Comparison of ENCODE assay signal across 22 mouse cellular contexts in the genomic region with DNA sequence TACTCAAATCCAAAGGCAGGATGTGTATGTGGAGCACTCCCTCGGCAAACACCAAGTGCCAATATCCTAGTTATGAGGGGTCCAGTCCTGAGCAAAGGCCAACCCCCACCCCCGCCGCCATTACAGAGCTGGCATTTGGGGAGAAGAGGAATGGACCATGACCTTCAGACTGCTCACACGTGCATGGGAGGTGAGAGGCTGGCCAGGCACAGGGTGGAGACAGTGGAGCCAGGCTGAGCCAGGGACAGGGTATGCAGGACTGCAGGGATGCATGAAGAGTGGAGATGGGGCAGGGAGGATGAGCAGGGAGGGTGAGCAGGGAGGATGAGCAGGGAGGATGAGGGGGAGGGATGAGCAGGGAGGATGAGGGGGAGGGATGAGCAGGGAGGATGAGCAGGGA. TPM values are rescaled to one million over a fixed set of nuclear protein-coding genes. Genes with fewer than 3 reads are reported as not detected.
DNase-seq lines count a peak whose midpoint lies in the region; ATAC-seq and TF ChIP-seq lines count a peak whose summit lies in the region.
"Had no signal": no experiment of that assay in that cellular context is flagged by ENCODE, and none has a peak within 500 bp of the region (broad histone marks: within the 10 kb centered on the region; RNA-seq: fewer than 3 reads in every experiment).

No protein-coding gene starts in this region.

- no peaks in the 10 kb centered on the region for H3K27me3 ChIP-seq in kidney, postnatal 0 days (ENCODE audit: insufficient read depth, low read length)
- H3K27me3 ChIP-seq: embryonic facial prominence, embryonic 15.5 days; hindbrain, embryonic 12.5 days; hindbrain, embryonic 15.5 days had no signal

- intact Hi-C loops in gastrocnemius, adult 2 months (cut with DNase I): no loop called here

- no peaks in the 10 kb centered on the region for H3K36me3 ChIP-seq in kidney, postnatal 0 days (ENCODE audit: insufficient read depth, low read length)
- H3K36me3 ChIP-seq: embryonic facial prominence, embryonic 15.5 days; hindbrain, embryonic 12.5 days; hindbrain, embryonic 15.5 days had no signal

- 0 out of 2 replicates have a peak, but pooled peaks have one; percentile 31 for ATAC-seq in kidney, postnatal 0 days (replicated peaks; ENCODE audit: low FRiP score, low read depth)
- peak; percentile 33; the same call in 1 of the 2 replicates for ATAC-seq in megakaryocyte progenitor cell, adult 5-6 weeks (replicated peaks; ENCODE audit: poor library complexity)
- no peak for ATAC-seq in frontal cortex, adult (ENCODE audit: low TSS enrichment)
- ATAC-seq: CD4-positive, CD25-positive, alpha-beta regulatory T cell, adult 4 months; forebrain, embryonic 14.5 days; forebrain, postnatal 0 days had no signal

- H3K27ac ChIP-seq in kidney, postnatal 0 days: no peak overlapping the region
- H3K27ac ChIP-seq in gastrocnemius, adult 2 months: no peak overlapping the region
- H3K27ac ChIP-seq: embryonic facial prominence, embryonic 15.5 days; hindbrain, embryonic 12.5 days; hindbrain, embryonic 15.5 days had no signal

- no peak overlapping the region for H3K4me2 ChIP-seq in kidney, postnatal 0 days (ENCODE audit: low read length)
- H3K4me2 ChIP-seq: embryonic facial prominence, embryonic 15.5 days; heart, embryonic 11.5 days; hindbrain, embryonic 12.5 days; hindbrain, embryonic 15.5 days had no signal

- peaks cover under 1% of the 10 kb centered on the region; the same call in 1 of the 2 replicates for H3K4me1 ChIP-seq in kidney, postnatal 0 days (replicated peaks; ENCODE audit: insufficient read depth, low read length)

- H3K9me3 ChIP-seq in kidney, postnatal 0 days (replicated peaks; ENCODE audit: low read length): no peaks in the 10 kb centered on the region
- H3K9me3 ChIP-seq: embryonic facial prominence, embryonic 15.5 days; hindbrain, embryonic 12.5 days; hindbrain, embryonic 15.5 days had no signal

- WGBS in kidney, postnatal 0 days: 71% methylated on average over 4 of the region's 4 CpGs

- no peak for DNase-seq in kidney, postnatal 0 days (ENCODE audit: low spot score)
- DNase-seq in kidney, adult 11 months: no peak
- DNase-seq in R1 (ENCODE audit: low read depth, low spot score): peak; percentile 39
- DNase-seq in ZHBTc4 (ENCODE audit: low read depth, low spot score): peak; percentile 28
- no peak for DNase-seq in adrenal gland, postnatal 36 days
- no peak for DNase-seq in gastrocnemius, adult 2 months
- DNase-seq: adrenal gland, postnatal 10 days; cerebellum, adult 11 months; cerebellum, adult 2 months; cerebellum, adult 9-11 months; cerebellum, postnatal 25 days; forebrain, postnatal 0 days; gastrocnemius, postnatal 14 days; heart, adult 11 months had no signal

- no peak for TF ChIP-seq CTCF in kidney, postnatal 0 days (IDR thresholded peaks at IDR 0.05; ENCODE audit: low read depth)
- no peak for TF ChIP-seq CTCF in gastrocnemius, adult 2 months (IDR thresholded peaks at IDR 0.05)

- no peak overlapping the region for H3K4me3 ChIP-seq in kidney, postnatal 0 days (replicated peaks; ENCODE audit: low read depth, low read length)
- no peak overlapping the region for H3K4me3 ChIP-seq in gastrocnemius, adult 2 months
- H3K4me3 ChIP-seq: embryonic facial prominence, embryonic 15.5 days; hindbrain, embryonic 12.5 days; hindbrain, embryonic 15.5 days had no signal

- no peak overlapping the region for H3K9ac ChIP-seq in kidney, postnatal 0 days (ENCODE audit: low read depth, low read length)
- H3K9ac ChIP-seq: embryonic facial prominence, embryonic 15.5 days; forebrain, postnatal 0 days; hindbrain, embryonic 12.5 days; hindbrain, embryonic 15.5 days had no signal

RNA-seq across cellular contexts. Expression of gene Slc2a9, which starts 17.0 kb away (rescaled TPM):
- polyA plus RNA-seq in kidney, postnatal 0 days (2015; fragmentation: Nextera tagmentation; extraction: Ambion mirVana): 2.9 and 3.5 TPM in 2 replicates
- total RNA-seq in megakaryocyte progenitor cell, adult 5-6 weeks (2015): 3.4 and 3.9 TPM in 2 replicates
- total RNA-seq in megakaryocyte progenitor cell, adult 5-6 weeks (2017): 4.2 and 9.8 TPM in 2 replicates
- 1 to 10 TPM; 2.0 to 2.4 TPM for total RNA-seq in adrenal gland, postnatal 36 days (2021)
- total RNA-seq in gastrocnemius, adult 2 months (2021): under 1 TPM; 0.20 to 0.25 TPM

Comparison
In these comparisons a context has a peak if more than half of its experiments do, and no peak if none do; other contexts are left out.
1. DNase-seq: peak in R1 (single experiment) and ZHBTc4 (single experiment); none in kidney, postnatal 0 days (single experiment), kidney, adult 11 months (single experiment), adrenal gland, postnatal 36 days (0 of 2) and gastrocnemius, adult 2 months (single experiment).